Mouse (Mus musculus): ENCODE measurements around the gene Dusp1. TPM values are rescaled to one million over a fixed set of nuclear protein-coding genes. Genes with fewer than 3 reads are reported as not detected.

The Dusp1 gene
- polyA plus RNA-seq, 1 experiment from 2014 or later, result 19.8 TPM

DNA sequence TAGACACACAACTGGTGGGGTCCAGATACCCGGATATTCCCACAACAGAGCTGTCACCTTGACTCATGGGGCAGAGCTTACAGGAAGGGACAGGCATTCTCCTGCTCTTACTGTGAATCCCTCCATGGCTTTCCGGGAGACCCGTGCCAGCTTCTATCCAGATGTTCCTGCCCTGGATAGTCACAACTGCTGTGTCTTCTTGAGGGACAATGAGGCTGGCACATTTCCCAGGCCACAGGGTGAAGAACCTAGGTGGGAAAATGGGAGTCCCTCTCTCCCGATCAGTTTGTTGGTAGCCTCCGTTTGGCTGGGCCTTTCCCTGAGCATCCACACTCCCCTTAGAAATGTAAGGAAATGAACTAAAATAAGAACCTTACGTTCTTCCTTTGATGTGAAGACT lies 33.2 kb downstream of the Dusp1 start:
- Histone ChIP-seq H3K4me1 (ENCODE audit: control insufficient read depth, insufficient read depth, low read length) (0 out of 2 replicates have a peak, but pooled peaks cover 3% of the 10 kb centered on the region), H3K27ac (ENCODE audit: low read depth, low read length) (no peak overlapping the region), H3K4me2 (replicated peaks; ENCODE audit: low read depth, low read length) (no peak overlapping the region), H3K27me3 (ENCODE audit: control insufficient read depth, insufficient read depth, low read length) (no peaks in the 10 kb centered on the region), H3K36me3 (ENCODE audit: control insufficient read depth, insufficient read depth, low read length) (no peaks in the 10 kb centered on the region), H3K9me3 (ENCODE audit: control insufficient read depth, low read length) (no peaks in the 10 kb centered on the region), H3K4me3 (ENCODE audit: low read length) (no peak overlapping the region), H3K9ac (ENCODE audit: low read depth, low read length) (no peak overlapping the region)
- ATAC-seq (ENCODE audit: low FRiP score, low TSS enrichment), result no peak
- 84% methylated on average over 6 of the region's 6 CpGs for WGBS

DNA sequence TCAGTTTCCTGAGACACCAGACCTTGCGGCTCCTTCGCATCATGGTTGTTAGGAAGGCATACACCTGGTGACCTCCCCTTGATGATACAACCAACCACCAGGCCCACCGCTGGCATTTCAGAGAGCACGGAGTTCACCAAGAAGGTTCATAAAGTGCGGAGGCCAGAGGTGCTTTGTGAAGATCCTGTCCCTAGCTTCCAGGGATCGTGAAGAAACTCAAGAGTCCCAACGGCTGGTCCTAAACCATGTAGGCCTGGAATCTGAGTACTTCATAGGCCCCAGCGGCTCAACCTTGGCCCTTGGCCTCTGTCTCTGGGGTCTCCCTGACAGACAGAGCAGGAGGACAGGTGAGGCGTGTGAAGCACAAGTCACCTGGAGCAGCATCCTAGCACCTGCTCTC lies 34.6 kb downstream of the Dusp1 start:
- H3K9ac ChIP-seq (ENCODE audit: low read depth, low read length), result no peak overlapping the region
- WGBS, result 88% methylated on average over 9 of the region's 9 CpGs
- H3K9me3 ChIP-seq (ENCODE audit: control insufficient read depth, low read length), result no peaks in the 10 kb centered on the region
- H3K27ac ChIP-seq (ENCODE audit: low read depth, low read length), result no peak overlapping the region
- ATAC-seq (ENCODE audit: low FRiP score, low TSS enrichment), result no peak
- H3K4me3 ChIP-seq (ENCODE audit: low read length), result no peak overlapping the region
- H3K27me3 ChIP-seq (ENCODE audit: control insufficient read depth, insufficient read depth, low read length), result no peaks in the 10 kb centered on the region
- H3K4me2 ChIP-seq (replicated peaks; ENCODE audit: low read depth, low read length), result no peak overlapping the region
- H3K4me1 ChIP-seq (ENCODE audit: control insufficient read depth, insufficient read depth, low read length), result 0 out of 2 replicates have a peak, but pooled peaks cover 3% of the 10 kb centered on the region
- H3K36me3 ChIP-seq (ENCODE audit: control insufficient read depth, insufficient read depth, low read length), result no peaks in the 10 kb centered on the region

DNA sequence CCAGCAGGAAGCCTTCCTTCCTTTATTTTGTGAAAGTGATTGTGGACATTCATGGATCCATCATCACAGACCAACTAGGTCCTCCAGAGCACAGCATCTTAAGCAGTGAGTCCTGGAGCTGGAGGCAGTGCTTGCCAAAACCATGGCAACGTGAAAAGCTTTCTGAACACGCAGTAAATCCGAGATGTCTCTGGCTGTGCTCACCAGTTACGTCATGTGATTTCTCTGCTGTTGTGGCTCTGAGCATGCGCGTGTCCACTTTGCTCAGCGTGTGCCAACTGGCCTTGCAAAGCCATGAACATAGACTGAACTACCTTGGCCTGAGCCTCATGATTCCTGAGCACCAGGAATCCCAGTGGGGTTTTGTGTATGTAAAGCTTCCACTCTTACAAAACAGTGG lies 36.6 kb downstream of the Dusp1 start:
- no peaks in the 10 kb centered on the region for H3K4me1 ChIP-seq (ENCODE audit: control insufficient read depth, insufficient read depth, low read length)
- no peaks in the 10 kb centered on the region for H3K9me3 ChIP-seq (ENCODE audit: control insufficient read depth, low read length)
- H3K4me2 ChIP-seq (replicated peaks; ENCODE audit: low read depth, low read length), result no peak overlapping the region
- no peaks in the 10 kb centered on the region for H3K36me3 ChIP-seq (ENCODE audit: control insufficient read depth, insufficient read depth, low read length)
- no peak overlapping the region for H3K27ac ChIP-seq (ENCODE audit: low read depth, low read length)
- 74% methylated on average over 7 of the region's 7 CpGs for WGBS
- H3K9ac ChIP-seq (ENCODE audit: low read depth, low read length), result no peak overlapping the region
- no peaks in the 10 kb centered on the region for H3K27me3 ChIP-seq (ENCODE audit: control insufficient read depth, insufficient read depth, low read length)
- no peak overlapping the region for H3K4me3 ChIP-seq (ENCODE audit: low read length)
- no peak for ATAC-seq (ENCODE audit: low FRiP score, low TSS enrichment)

DNA sequence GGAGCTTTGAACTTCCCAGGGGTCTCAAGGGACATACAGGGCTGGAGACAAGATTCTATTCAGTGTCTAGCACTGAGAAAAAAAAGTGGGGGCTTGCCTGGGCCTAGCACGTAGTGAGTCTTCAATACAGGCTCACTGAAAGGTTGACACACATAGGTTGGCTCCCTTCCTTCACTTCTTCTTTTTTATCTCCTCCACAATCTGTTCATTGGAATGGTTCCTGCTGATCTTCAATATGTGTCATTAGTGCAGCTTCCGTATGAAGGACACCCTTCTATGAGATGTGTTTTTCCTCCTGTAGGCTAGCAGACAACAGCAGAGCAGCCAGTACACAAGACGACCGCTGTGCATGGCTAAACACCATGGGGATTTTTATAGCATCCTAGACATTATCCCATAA lies 37.1 kb downstream of the Dusp1 start:
- Histone ChIP-seq H3K36me3 (ENCODE audit: control insufficient read depth, insufficient read depth, low read length) (no peaks in the 10 kb centered on the region), H3K4me1 (ENCODE audit: control insufficient read depth, insufficient read depth, low read length) (no peaks in the 10 kb centered on the region), H3K9me3 (ENCODE audit: control insufficient read depth, low read length) (no peaks in the 10 kb centered on the region), H3K27me3 (ENCODE audit: control insufficient read depth, insufficient read depth, low read length) (no peaks in the 10 kb centered on the region), H3K4me3 (ENCODE audit: low read length) (no peak overlapping the region), H3K4me2 (replicated peaks; ENCODE audit: low read depth, low read length) (no peak overlapping the region), H3K27ac (ENCODE audit: low read depth, low read length) (no peak overlapping the region), H3K9ac (ENCODE audit: low read depth, low read length) (no peak overlapping the region)
- ATAC-seq (ENCODE audit: low FRiP score, low TSS enrichment), result no peak
- WGBS, result 86% methylated on average over 4 of the region's 4 CpGs

DNA sequence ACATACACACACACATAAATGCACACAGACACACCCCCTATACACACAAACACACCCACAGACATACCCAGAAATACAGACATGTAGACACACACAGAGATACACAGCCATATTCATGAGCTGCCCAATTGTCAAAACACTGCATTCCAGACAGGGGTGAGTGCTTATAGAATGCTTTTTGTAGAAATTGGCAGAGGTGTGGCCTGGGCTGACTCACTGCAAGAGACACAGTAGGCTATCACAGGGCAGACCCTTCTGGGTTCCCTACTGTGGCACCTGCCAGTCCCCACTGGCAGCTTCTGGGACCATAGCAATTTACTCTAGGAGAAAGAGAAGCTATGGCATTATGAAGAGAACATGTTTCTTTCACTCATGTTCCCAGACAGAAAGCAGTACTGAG lies 37.6 kb downstream of the Dusp1 start:
- Histone ChIP-seq H3K9me3 (ENCODE audit: control insufficient read depth, low read length) (no peaks in the 10 kb centered on the region), H3K4me2 (replicated peaks; ENCODE audit: low read depth, low read length) (no peak overlapping the region), H3K27me3 (ENCODE audit: control insufficient read depth, insufficient read depth, low read length) (no peaks in the 10 kb centered on the region), H3K9ac (ENCODE audit: low read depth, low read length) (no peak overlapping the region), H3K27ac (ENCODE audit: low read depth, low read length) (no peak overlapping the region), H3K4me1 (ENCODE audit: control insufficient read depth, insufficient read depth, low read length) (no peaks in the 10 kb centered on the region), H3K4me3 (ENCODE audit: low read length) (no peak overlapping the region), H3K36me3 (ENCODE audit: control insufficient read depth, insufficient read depth, low read length) (no peaks in the 10 kb centered on the region)
- ATAC-seq (ENCODE audit: low FRiP score, low TSS enrichment), result no peak

DNA sequence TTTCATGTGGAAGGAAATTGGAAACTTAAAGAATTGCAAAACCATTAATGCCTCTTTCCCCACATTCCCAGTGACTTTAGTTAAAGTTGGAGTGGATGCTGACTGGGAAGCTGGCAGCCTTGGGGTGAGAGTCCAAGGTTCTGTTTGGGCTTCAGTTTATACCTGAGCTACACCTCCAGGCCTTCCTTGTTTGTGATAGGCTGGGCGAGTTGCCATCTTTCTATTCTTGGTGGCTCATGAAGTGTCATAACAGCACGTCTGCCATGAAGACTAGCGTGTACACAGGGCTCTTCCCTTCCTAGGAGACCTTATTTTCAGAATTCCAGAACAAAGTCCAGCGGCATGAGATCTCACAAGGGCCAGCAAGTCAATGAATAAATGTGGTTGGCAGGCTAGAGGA lies 39.2 kb downstream of the Dusp1 start:
- Histone ChIP-seq H3K4me2 (replicated peaks; ENCODE audit: low read depth, low read length) (no peak overlapping the region), H3K9me3 (ENCODE audit: control insufficient read depth, low read length) (no peaks in the 10 kb centered on the region), H3K27me3 (ENCODE audit: control insufficient read depth, insufficient read depth, low read length) (no peaks in the 10 kb centered on the region), H3K36me3 (ENCODE audit: control insufficient read depth, insufficient read depth, low read length) (no peaks in the 10 kb centered on the region), H3K4me1 (ENCODE audit: control insufficient read depth, insufficient read depth, low read length) (no peaks in the 10 kb centered on the region), H3K9ac (ENCODE audit: low read depth, low read length) (no peak overlapping the region), H3K4me3 (ENCODE audit: low read length) (no peak overlapping the region), H3K27ac (ENCODE audit: low read depth, low read length) (no peak overlapping the region)
- WGBS, result 85% methylated on average over 4 of the region's 4 CpGs
- ATAC-seq (ENCODE audit: low FRiP score, low TSS enrichment), result no peak

DNA sequence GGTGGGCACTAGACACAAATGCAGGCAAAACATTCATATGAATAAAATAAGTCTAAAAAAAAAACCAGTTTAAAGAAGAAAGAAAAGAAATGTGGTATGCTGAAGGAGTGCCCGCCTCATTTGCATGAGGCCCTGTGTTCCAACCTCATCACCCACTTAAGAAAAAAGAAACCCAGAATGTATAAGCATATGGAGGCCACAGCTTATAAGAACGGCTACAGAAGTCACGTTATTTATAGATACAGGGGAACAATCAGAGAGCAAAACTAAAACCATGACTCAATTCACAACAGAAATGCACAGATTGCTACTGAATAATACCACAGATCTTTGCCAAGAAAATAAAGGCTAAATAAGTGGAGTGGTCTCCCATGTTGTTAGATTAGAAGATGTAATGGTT lies 43.6 kb downstream of the Dusp1 start:
- WGBS, result 87% methylated on average over 3 of the region's 3 CpGs
- H3K4me2 ChIP-seq (replicated peaks; ENCODE audit: low read depth, low read length), result no peak overlapping the region
- H3K9me3 ChIP-seq (ENCODE audit: control insufficient read depth, low read length), result no peaks in the 10 kb centered on the region

DNA sequence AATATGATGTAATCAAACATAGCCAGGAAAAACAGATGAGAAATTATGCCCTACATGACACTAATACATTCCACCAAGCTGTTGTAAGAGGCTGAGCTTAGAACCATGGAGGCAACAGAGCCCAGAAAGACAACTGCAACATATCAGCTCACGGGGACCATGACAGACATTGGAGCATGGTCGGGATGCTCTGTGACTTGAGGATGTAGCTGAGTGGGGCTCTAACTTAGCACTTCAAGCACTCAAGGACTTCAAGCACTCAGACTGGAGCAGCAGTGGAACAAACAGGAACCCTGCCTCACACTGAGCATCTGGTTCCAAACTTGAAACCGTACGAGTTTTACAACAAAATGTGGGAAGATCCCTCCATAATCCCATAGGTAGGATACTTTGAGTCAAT lies 46.3 kb downstream of the Dusp1 start:
- Histone ChIP-seq H3K4me2 (replicated peaks; ENCODE audit: low read depth, low read length) (no peak overlapping the region), H3K27ac (ENCODE audit: low read depth, low read length) (no peak overlapping the region), H3K9ac (ENCODE audit: low read depth, low read length) (no peak overlapping the region), H3K9me3 (ENCODE audit: control insufficient read depth, low read length) (no peaks in the 10 kb centered on the region), H3K4me3 (ENCODE audit: low read length) (no peak overlapping the region), H3K27me3 (ENCODE audit: control insufficient read depth, insufficient read depth, low read length) (no peaks in the 10 kb centered on the region), H3K36me3 (ENCODE audit: control insufficient read depth, insufficient read depth, low read length) (no peaks in the 10 kb centered on the region), H3K4me1 (ENCODE audit: control insufficient read depth, insufficient read depth, low read length) (no peaks in the 10 kb centered on the region)
- WGBS, result 86% methylated on average over 4 of the region's 4 CpGs
- ATAC-seq (ENCODE audit: low FRiP score, low TSS enrichment), result no peak

More for the DNA sequence above, 43.6 kb downstream of the Dusp1 start:
- Histone ChIP-seq H3K27ac (ENCODE audit: low read depth, low read length) (no peak overlapping the region), H3K36me3 (ENCODE audit: control insufficient read depth, insufficient read depth, low read length) (no peaks in the 10 kb centered on the region), H3K4me1 (ENCODE audit: control insufficient read depth, insufficient read depth, low read length) (no peaks in the 10 kb centered on the region), H3K27me3 (ENCODE audit: control insufficient read depth, insufficient read depth, low read length) (no peaks in the 10 kb centered on the region), H3K4me3 (ENCODE audit: low read length) (no peak overlapping the region), H3K9ac (ENCODE audit: low read depth, low read length) (no peak overlapping the region)
- no peak for ATAC-seq (ENCODE audit: low FRiP score, low TSS enrichment)

DNA sequence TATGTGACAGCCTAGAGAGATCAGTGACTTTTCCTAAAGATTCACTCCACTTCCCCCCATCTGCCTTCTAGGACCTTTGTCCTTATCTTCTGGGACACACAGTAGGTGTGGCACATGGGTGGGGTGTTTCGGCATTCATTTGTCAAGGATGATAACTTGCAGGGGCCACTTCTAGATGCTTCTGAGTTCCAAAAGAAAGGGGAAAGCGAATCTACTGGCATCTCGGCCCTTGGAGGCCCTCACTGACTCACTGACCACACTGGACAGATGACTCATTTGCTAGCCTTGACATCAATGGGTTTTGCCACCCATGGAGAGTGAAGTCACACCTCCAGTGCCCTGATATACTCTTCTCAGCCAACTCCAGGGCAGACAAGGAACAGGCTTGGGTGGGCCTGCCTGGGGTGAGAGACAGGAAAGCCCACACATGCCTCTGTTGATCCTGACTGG lies 47.3 kb downstream of the Dusp1 start:
- Histone ChIP-seq H3K27me3 (ENCODE audit: control insufficient read depth, insufficient read depth, low read length) (no peaks in the 10 kb centered on the region), H3K9ac (ENCODE audit: low read depth, low read length) (no peak overlapping the region), H3K4me1 (ENCODE audit: control insufficient read depth, insufficient read depth, low read length) (no peaks in the 10 kb centered on the region), H3K9me3 (ENCODE audit: control insufficient read depth, low read length) (no peaks in the 10 kb centered on the region), H3K27ac (ENCODE audit: low read depth, low read length) (no peak overlapping the region), H3K4me3 (ENCODE audit: low read length) (no peak overlapping the region), H3K36me3 (ENCODE audit: control insufficient read depth, insufficient read depth, low read length) (no peaks in the 10 kb centered on the region), H3K4me2 (replicated peaks; ENCODE audit: low read depth, low read length) (no peak overlapping the region)
- no peak for ATAC-seq (ENCODE audit: low FRiP score, low TSS enrichment)
- 80% methylated on average over 3 of the region's 3 CpGs for WGBS
